Mouse (Mus musculus) limb, embryonic 12.5 days (tissue): ENCODE results near the gene Tmem262. TPM values are rescaled to one million over a fixed set of nuclear protein-coding genes. Genes with fewer than 3 reads are reported as not detected.
A peak's percentile ranks its signal among the peaks of the same experiment; 100 is the strongest.

ENCODE experiments used
- ATAC-seq: fragments of 200-750 bp; cut with Nextera tagmentation; 2 replicates; pipeline ENCODE4 v1.8.0; 2017; ENCODE audit warnings: low read depth, moderate TSS enrichment; ENCODE audit not compliant: insufficient number of reproducible peaks, insufficient read depth, low FRiP score, low TSS enrichment
- H3K27ac ChIP-seq: fragments of 300-500 bp; sonication (generic); 2 replicates; pipeline ENCODE4 v1.5.1; 2016; ENCODE audit warnings: mild to moderate bottlenecking, moderate library complexity
- H3K27me3 ChIP-seq: fragments of 300-500 bp; sonication (generic); 2 replicates; pipeline ENCODE4 v1.6.1; 2016; ENCODE audit warnings: mild to moderate bottlenecking, moderate library complexity
- H3K36me3 ChIP-seq: fragments of 300-500 bp; sonication (generic); 2 replicates; pipeline ENCODE4 v1.6.1; 2016; ENCODE audit warnings: mild to moderate bottlenecking, moderate library complexity
- H3K4me1 ChIP-seq: fragments of 300-500 bp; sonication (generic); replicated peaks from 2 replicates; pipeline ENCODE4 v1.6.1; 2016
- H3K4me2 ChIP-seq: fragments of 300-500 bp; sonication (generic); 2 replicates; pipeline ENCODE4 v1.6.1; 2016; ENCODE audit warnings: mild to moderate bottlenecking, moderate library complexity
- H3K4me3 ChIP-seq: fragments of 300-500 bp; sonication (generic); replicated peaks from 2 replicates; pipeline ENCODE4 v1.5.1; 2016; ENCODE audit warnings: mild to moderate bottlenecking
- H3K9ac ChIP-seq: fragments of 300-500 bp; sonication (generic); replicated peaks from 2 replicates; pipeline ENCODE4 v1.6.1; 2016; ENCODE audit warnings: mild to moderate bottlenecking, moderate library complexity
- H3K9me3 ChIP-seq: fragments of 300-500 bp; sonication (generic); 2 replicates; pipeline ENCODE4 v1.6.1; 2016; ENCODE audit warnings: mild to moderate bottlenecking, moderate library complexity
- WGBS: fragments of 180-500 bp; shearing (Covaris S2); methylation state at CpG from one replicate; pipeline ENCODE4 v1.1.7; 2016; 5-methylcytosine and 5-hydroxymethylcytosine counted together
- polyA plus RNA-seq: library from polyadenylated mRNA; unstranded; fragments of >200 nt; fragmentation: Nextera tagmentation; extraction: Ambion mirVana; gene quantifications from 2 replicates; pipeline ENCODE4 v1.2.1, GENCODE M21; 2016

Tmem262 gene
- polyA plus RNA-seq, 1 experiment from 2014 or later = not detected

- no peak overlapping the region for H3K27ac ChIP-seq
- peaks cover 58% of the 10 kb centered on the region for H3K36me3 ChIP-seq
- no peak overlapping the region for H3K4me3 ChIP-seq
- H3K9ac ChIP-seq = no peak overlapping the region
- no peaks in the 10 kb centered on the region for H3K9me3 ChIP-seq
- 93% methylated on average over 5 of the region's 5 CpGs for WGBS
- no peak overlapping the region for H3K4me2 ChIP-seq
- no peaks in the 10 kb centered on the region for H3K27me3 ChIP-seq
- no peak for ATAC-seq
- H3K4me1 ChIP-seq = peaks cover 14% of the 10 kb centered on the region
These were observed 5.9 kb upstream of the Tmem262 start for GRCm38 (mm10) chr19:6073889-6074288.

- Histone ChIP-seq H3K27me3 (no peaks in the 10 kb centered on the region), H3K4me1 (peaks cover 14% of the 10 kb centered on the region), H3K4me3 (peak within 1 kb of the TSS; percentile 78), H3K9me3 (no peaks in the 10 kb centered on the region), H3K27ac (peak within 1 kb of the TSS; percentile 80), H3K4me2 (peak within 1 kb of the TSS; percentile 90), H3K9ac (peak within 1 kb of the TSS; percentile 77), H3K36me3 (peaks cover 51% of the 10 kb centered on the region)
- peak; percentile 84 for ATAC-seq
- 1% methylated on average over 33 of the region's 33 CpGs for WGBS
These were observed 3.1 kb upstream of the Tmem262 start, which contains the start of gene Vps51 for GRCm38 (mm10) chr19:6076564-6077393. TSS of gene Vps51 (minus strand) at chr19:6077231.

- ATAC-seq = no peak
- Histone ChIP-seq H3K4me1 (peaks cover 24% of the 10 kb centered on the region), H3K4me3 (no peak within 1 kb of the TSS), H3K27ac (no peak within 1 kb of the TSS), H3K9me3 (no peaks in the 10 kb centered on the region), H3K9ac (no peak within 1 kb of the TSS), H3K36me3 (peaks cover 43% of the 10 kb centered on the region), H3K27me3 (no peaks in the 10 kb centered on the region), H3K4me2 (no peak within 1 kb of the TSS)
- 88% methylated on average over 9 of the region's 9 CpGs for WGBS
These were observed 2.3 kb downstream of the Tmem262 start, which contains the start of gene Gm28374 for GRCm38 (mm10) chr19:6082156-6082555. TSS of gene Gm28374 (minus strand) at chr19:6082256.

GRCm38 (mm10) chr19:6084478-6085248, 4.8 kb downstream of the Tmem262 start, which contains the start of the genes Zfpl1 and Cdca5:
TSS of gene Zfpl1 (minus strand) at chr19:6084956.
TSS of gene Cdca5 (plus strand) at chr19:6084983.
- Histone ChIP-seq H3K27ac (peak within 1 kb of the TSS; percentile 56), H3K36me3 (peaks cover 67% of the 10 kb centered on the region), H3K4me3 (peak within 1 kb of the TSS; percentile 81), H3K27me3 (no peaks in the 10 kb centered on the region), H3K4me1 (peaks cover 17% of the 10 kb centered on the region), H3K9me3 (no peaks in the 10 kb centered on the region), H3K9ac (peak within 1 kb of the TSS; percentile 70), H3K4me2 (peak within 1 kb of the TSS; percentile 96)
- ATAC-seq = peak; percentile 89
- WGBS = under 1% methylated on average over 58 of the region's 58 CpGs

- peak overlapping the region; percentile 81 for H3K4me3 ChIP-seq
- peak overlapping the region; percentile 70 for H3K9ac ChIP-seq
- 0 out of 2 replicates have a peak, but pooled peaks have one; percentile 34 for ATAC-seq
- H3K4me1 ChIP-seq = peaks cover 17% of the 10 kb centered on the region
- peak overlapping the region; percentile 96 for H3K4me2 ChIP-seq
- peak overlapping the region; percentile 56 for H3K27ac ChIP-seq
- no peaks in the 10 kb centered on the region for H3K9me3 ChIP-seq
- no peaks in the 10 kb centered on the region for H3K27me3 ChIP-seq
- H3K36me3 ChIP-seq = peaks cover 67% of the 10 kb centered on the region
- 1% methylated on average over 17 of the region's 17 CpGs for WGBS
These were observed 5.6 kb downstream of the Tmem262 start for GRCm38 (mm10) chr19:6085417-6085879.

- no peak overlapping the region for H3K4me2 ChIP-seq
- peaks cover 70% of the 10 kb centered on the region for H3K36me3 ChIP-seq
- WGBS = 95% methylated on average over 13 of the region's 13 CpGs
- ATAC-seq = no peak
- no peak overlapping the region for H3K4me3 ChIP-seq
- H3K9me3 ChIP-seq = no peaks in the 10 kb centered on the region
- no peaks in the 10 kb centered on the region for H3K27me3 ChIP-seq
- no peak overlapping the region for H3K9ac ChIP-seq
- H3K4me1 ChIP-seq = peaks cover 11% of the 10 kb centered on the region
- no peak overlapping the region for H3K27ac ChIP-seq
These were observed 9.0 kb downstream of the Tmem262 start for GRCm38 (mm10) chr19:6088841-6089240.

GRCm38 (mm10) chr19:6094119-6094518, 14.3 kb downstream of the Tmem262 start, which contains the start of gene AC131692.1:
TSS of gene AC131692.1 (plus strand) at chr19:6094419.
- Histone ChIP-seq H3K9ac (no peak within 1 kb of the TSS), H3K9me3 (no peaks in the 10 kb centered on the region), H3K4me1 (no peaks in the 10 kb centered on the region), H3K4me3 (no peak within 1 kb of the TSS), H3K27ac (no peak within 1 kb of the TSS), H3K36me3 (peaks cover 78% of the 10 kb centered on the region), H3K27me3 (no peaks in the 10 kb centered on the region), H3K4me2 (no peak within 1 kb of the TSS)
- WGBS = 92% methylated on average over 7 of the region's 7 CpGs
- ATAC-seq = no peak

GRCm38 (mm10) chr19:6097847-6098246, 18.0 kb downstream of the Tmem262 start:
- H3K4me1 ChIP-seq = no peaks in the 10 kb centered on the region
- H3K27me3 ChIP-seq = no peaks in the 10 kb centered on the region
- H3K4me3 ChIP-seq = no peak overlapping the region
- no peak for ATAC-seq
- no peak overlapping the region for H3K27ac ChIP-seq
- no peak overlapping the region for H3K9ac ChIP-seq
- H3K36me3 ChIP-seq = peaks cover 48% of the 10 kb centered on the region
- 88% methylated on average over 3 of the region's 3 CpGs for WGBS
- no peaks in the 10 kb centered on the region for H3K9me3 ChIP-seq
- H3K4me2 ChIP-seq = no peak overlapping the region

- H3K27me3 ChIP-seq = no peaks in the 10 kb centered on the region
- 29% methylated on average over 6 of the region's 6 CpGs for WGBS
- H3K4me1 ChIP-seq = no peaks in the 10 kb centered on the region
- peaks cover 25% of the 10 kb centered on the region for H3K36me3 ChIP-seq
- no peak for ATAC-seq
- H3K9ac ChIP-seq = no peak overlapping the region
- H3K4me2 ChIP-seq = no peak overlapping the region
- no peak overlapping the region for H3K27ac ChIP-seq
- no peak overlapping the region for H3K4me3 ChIP-seq
- H3K9me3 ChIP-seq = no peaks in the 10 kb centered on the region
These were observed 21.4 kb downstream of the Tmem262 start for GRCm38 (mm10) chr19:6101186-6101585.

GRCm38 (mm10) chr19:6102169-6102853, 22.5 kb downstream of the Tmem262 start:
- ATAC-seq = no peak
- Histone ChIP-seq H3K4me1 (no peaks in the 10 kb centered on the region), H3K4me3 (no peak overlapping the region), H3K9me3 (no peaks in the 10 kb centered on the region), H3K36me3 (peaks cover 16% of the 10 kb centered on the region), H3K4me2 (no peak overlapping the region), H3K9ac (no peak overlapping the region), H3K27me3 (no peaks in the 10 kb centered on the region), H3K27ac (no peak overlapping the region)
- 84% methylated on average over 6 of the region's 6 CpGs for WGBS
